Mouse (Mus musculus) erythroblast, embryonic 14.5 days (primary cell): ENCODE data around the gene Lrpap1.

Source experiments
- GATA1 ChIP-seq: IDR thresholded peaks from 2 replicates; pipeline ENCODE4 v1.6.1; 2012; ENCODE audit warnings: low read length, inconsistent platforms, mixed read lengths
- TAL1 ChIP-seq: IDR thresholded peaks from 3 replicates; pipeline ENCODE4 v1.6.1; 2012; ENCODE audit warnings: low read length, inconsistent platforms, mixed read lengths

GRCm38 (mm10) chr5:35147155-35147962, 41.8 kb upstream of the Lrpap1 start:
- TF ChIP-seq GATA1, result no peak
- no peak for TF ChIP-seq TAL1
